Mouse (Mus musculus) midbrain, embryonic 13.5 days (tissue): ENCODE measurements at regions not wholly inside any gene's neighbourhood (a gene's known extent, or its start where the extent isn't known, plus 50 kb on each side); places are given as distances from the start of the nearest gene placed in this dataset.

Experiments used
- ATAC-seq: fragments of 200-750 bp; cut with Nextera tagmentation; 2 replicates; pipeline ENCODE4 v1.8.0; 2017; ENCODE audit warnings: mild to moderate bottlenecking, moderate TSS enrichment, moderate library complexity
- H3K27ac ChIP-seq: fragments of 300-500 bp; sonication (generic); 2 replicates; pipeline ENCODE4 v1.5.1; 2015; ENCODE audit warnings: inconsistent platforms, mild to moderate bottlenecking, moderate library complexity
- H3K27me3 ChIP-seq: fragments of 300-500 bp; sonication (generic); 2 replicates; pipeline ENCODE4 v1.6.1; 2015; ENCODE audit warnings: mild to moderate bottlenecking, inconsistent platforms
- H3K36me3 ChIP-seq: fragments of 300-500 bp; sonication (generic); 2 replicates; pipeline ENCODE4 v1.6.1; 2015; ENCODE audit warnings: mild to moderate bottlenecking, inconsistent platforms
- H3K4me1 ChIP-seq: fragments of 300-500 bp; sonication (generic); replicated peaks from 2 replicates; pipeline ENCODE4 v1.6.1; 2015; ENCODE audit warnings: inconsistent platforms
- H3K4me2 ChIP-seq: fragments of 300-500 bp; sonication (generic); replicated peaks from 2 replicates; pipeline ENCODE4 v1.6.1; 2015; ENCODE audit warnings: moderate library complexity, mild to moderate bottlenecking, inconsistent platforms
- H3K4me3 ChIP-seq: fragments of 300-500 bp; sonication (generic); replicated peaks from 2 replicates; pipeline ENCODE4 v1.5.1; 2015; ENCODE audit warnings: mild to moderate bottlenecking, inconsistent platforms
- H3K9ac ChIP-seq: fragments of 300-500 bp; sonication (generic); replicated peaks from 2 replicates; pipeline ENCODE4 v1.6.1; 2015; ENCODE audit warnings: mild to moderate bottlenecking, inconsistent platforms
- H3K9me3 ChIP-seq: fragments of 300-500 bp; sonication (generic); 2 replicates; pipeline ENCODE4 v1.6.1; 2016; ENCODE audit warnings: mild to moderate bottlenecking, inconsistent platforms
- WGBS: fragments of 180-500 bp; shearing (Covaris S2); methylation state at CpG from one replicate; pipeline ENCODE4 v1.1.7; 2015; 5-methylcytosine and 5-hydroxymethylcytosine counted together

GRCm38 (mm10) chr11:24726331-24726730 is 648.5 kb downstream of the Bcl11a start:
- H3K27me3 ChIP-seq = no peaks in the 10 kb centered on the region
- no peak overlapping the region for H3K4me3 ChIP-seq
- H3K9ac ChIP-seq = no peak overlapping the region
- H3K4me1 ChIP-seq = peaks cover 4% of the 10 kb centered on the region
- H3K36me3 ChIP-seq = no peaks in the 10 kb centered on the region
- H3K9me3 ChIP-seq = no peaks in the 10 kb centered on the region
- WGBS = 29% methylated on average over 3 of the region's 3 CpGs
- no peak overlapping the region for H3K4me2 ChIP-seq
- no peak overlapping the region for H3K27ac ChIP-seq
- no peak for ATAC-seq

DNA sequence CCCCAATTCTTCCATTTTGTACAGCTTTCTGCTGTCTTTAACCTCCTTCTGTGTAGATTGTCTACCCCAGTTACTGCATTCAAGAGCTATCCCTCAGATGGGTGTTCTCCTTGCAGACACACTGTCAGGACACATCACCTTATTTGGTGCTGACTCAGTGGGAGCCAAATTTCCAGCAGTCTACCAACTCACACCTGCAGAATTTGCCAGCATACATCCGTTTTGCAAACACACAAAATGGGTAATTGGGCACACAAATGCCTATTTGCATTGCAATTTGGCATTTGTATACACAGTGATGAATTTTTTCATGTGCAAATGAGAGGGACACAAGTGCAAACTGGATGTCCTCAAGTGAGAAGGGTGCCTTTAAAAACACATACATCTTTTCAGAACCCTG is 649.5 kb downstream of the Bcl11a start:
- Histone ChIP-seq H3K36me3 (no peaks in the 10 kb centered on the region), H3K9me3 (no peaks in the 10 kb centered on the region), H3K4me3 (no peak overlapping the region), H3K4me1 (peaks cover 6% of the 10 kb centered on the region), H3K9ac (no peak overlapping the region), H3K27me3 (no peaks in the 10 kb centered on the region), H3K4me2 (no peak overlapping the region), H3K27ac (no peak overlapping the region)
- WGBS = 38% methylated on average over 1 of the region's 1 CpGs
- no peak for ATAC-seq

DNA sequence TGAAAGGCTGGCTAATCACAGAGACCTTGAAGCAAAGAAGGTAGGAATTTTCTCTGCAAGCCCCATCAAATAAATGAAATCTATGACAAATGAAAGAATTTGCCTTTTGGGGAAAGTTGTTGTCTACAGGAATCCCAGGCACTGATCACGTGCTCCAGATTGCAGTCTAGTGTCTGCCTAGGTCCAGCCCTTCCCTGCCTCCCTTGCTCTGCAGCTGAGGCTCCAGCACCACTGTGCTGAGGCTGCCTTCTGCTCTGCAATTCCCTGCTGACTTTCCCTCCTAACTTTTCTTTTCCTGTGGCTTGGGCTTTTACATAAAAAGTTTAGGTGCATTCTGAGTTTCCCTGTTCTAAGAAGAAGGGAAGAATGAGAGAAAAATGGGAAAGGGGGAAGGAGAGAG is 653.6 kb downstream of the Bcl11a start:
- H3K4me1 ChIP-seq = peaks cover 6% of the 10 kb centered on the region
- no peak overlapping the region for H3K9ac ChIP-seq
- ATAC-seq = no peak
- no peak overlapping the region for H3K4me2 ChIP-seq
- no peaks in the 10 kb centered on the region for H3K27me3 ChIP-seq
- H3K36me3 ChIP-seq = no peaks in the 10 kb centered on the region
- no peaks in the 10 kb centered on the region for H3K9me3 ChIP-seq
- 0% methylated on average over 1 of the region's 1 CpGs for WGBS
- no peak overlapping the region for H3K27ac ChIP-seq
- no peak overlapping the region for H3K4me3 ChIP-seq

DNA sequence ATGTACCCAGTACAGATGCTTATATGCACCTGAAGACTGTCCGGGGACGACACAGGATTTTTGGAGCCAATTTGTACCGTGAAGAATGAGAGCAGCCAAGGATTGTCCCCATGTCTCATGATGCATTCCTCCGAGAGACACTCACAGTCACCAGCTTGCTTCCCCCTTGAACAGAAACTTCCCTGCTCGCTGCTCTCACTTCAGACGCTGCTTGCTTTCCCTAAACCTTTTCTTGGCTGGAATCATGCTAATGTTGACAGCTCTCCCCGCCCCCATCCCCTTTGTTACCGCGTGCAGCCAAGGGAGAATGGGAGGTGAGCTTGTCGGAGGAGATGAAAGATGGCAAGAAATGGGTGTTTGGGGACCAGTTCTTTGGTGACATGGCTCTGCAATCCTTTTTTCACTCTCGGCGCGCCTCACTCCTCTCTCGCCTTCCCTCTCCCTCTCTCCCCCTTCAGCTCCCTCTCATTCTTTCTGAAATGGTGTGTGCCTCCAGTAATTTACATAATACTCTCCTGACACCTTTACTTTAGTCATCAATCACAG is 661.9 kb downstream of the Bcl11a start:
- Histone ChIP-seq H3K4me1 (peaks cover 29% of the 10 kb centered on the region), H3K4me3 (peak overlapping the region; percentile 35), H3K9ac (peak overlapping the region; percentile 58), H3K36me3 (no peaks in the 10 kb centered on the region), H3K27me3 (no peaks in the 10 kb centered on the region), H3K4me2 (peak overlapping the region; percentile 61), H3K27ac (peak overlapping the region; percentile 83), H3K9me3 (no peaks in the 10 kb centered on the region)
- ATAC-seq = peak; percentile 84
- 2% methylated on average over 14 of the region's 14 CpGs for WGBS

- WGBS = 23% methylated on average over 2 of the region's 2 CpGs
- Histone ChIP-seq H3K27me3 (no peaks in the 10 kb centered on the region), H3K36me3 (no peaks in the 10 kb centered on the region), H3K4me3 (no peak overlapping the region), H3K9ac (no peak overlapping the region), H3K4me1 (peaks cover 29% of the 10 kb centered on the region), H3K27ac (peak overlapping the region; percentile 83), H3K4me2 (no peak overlapping the region), H3K9me3 (no peaks in the 10 kb centered on the region)
- ATAC-seq = peak; percentile 37; the same call in 1 of the 2 replicates
Measured at GRCm38 (mm10) chr11:24740466-24740865, 662.6 kb downstream of the Bcl11a start.

GRCm38 (mm10) chr11:24742561-24742960 is 664.7 kb downstream of the Bcl11a start:
- WGBS = 29% methylated on average over 8 of the region's 8 CpGs
- ATAC-seq = peak; percentile 24; the same call in 1 of the 2 replicates
- Histone ChIP-seq H3K9ac (peak overlapping the region; percentile 37; the same call in 1 of the 2 replicates), H3K36me3 (no peaks in the 10 kb centered on the region), H3K27ac (0 out of 2 replicates have a peak overlapping the region, but pooled peaks have one; percentile 32), H3K4me1 (peaks cover 29% of the 10 kb centered on the region), H3K4me2 (no peak overlapping the region; the same call in 1 of the 2 replicates), H3K27me3 (no peaks in the 10 kb centered on the region), H3K4me3 (no peak overlapping the region), H3K9me3 (no peaks in the 10 kb centered on the region)

- Histone ChIP-seq H3K9ac (no peak overlapping the region), H3K9me3 (no peaks in the 10 kb centered on the region), H3K27ac (peak overlapping the region; percentile 44; the same call in 1 of the 2 replicates), H3K4me1 (peaks cover 29% of the 10 kb centered on the region), H3K4me2 (no peak overlapping the region), H3K27me3 (no peaks in the 10 kb centered on the region), H3K36me3 (no peaks in the 10 kb centered on the region), H3K4me3 (no peak overlapping the region)
- 50% methylated on average over 1 of the region's 1 CpGs for WGBS
- no peak for ATAC-seq
Measured at GRCm38 (mm10) chr11:24743439-24743838, 665.6 kb downstream of the Bcl11a start.

- WGBS = 75% methylated on average over 4 of the region's 4 CpGs
- no peak overlapping the region for H3K27ac ChIP-seq
- H3K4me2 ChIP-seq = no peak overlapping the region
- ATAC-seq = no peak
- H3K36me3 ChIP-seq = no peaks in the 10 kb centered on the region
- peaks cover 12% of the 10 kb centered on the region for H3K4me1 ChIP-seq
- H3K27me3 ChIP-seq = no peaks in the 10 kb centered on the region
- no peak overlapping the region for H3K4me3 ChIP-seq
- H3K9me3 ChIP-seq = no peaks in the 10 kb centered on the region
- no peak overlapping the region for H3K9ac ChIP-seq
Measured at GRCm38 (mm10) chr11:24745841-24746240, 668.0 kb downstream of the Bcl11a start.

GRCm38 (mm10) chr11:24750144-24750779 is 672.4 kb downstream of the Bcl11a start:
- H3K9me3 ChIP-seq = no peaks in the 10 kb centered on the region
- H3K27me3 ChIP-seq = no peaks in the 10 kb centered on the region
- no peak for ATAC-seq
- H3K27ac ChIP-seq = no peak overlapping the region
- WGBS = 75% methylated on average over 7 of the region's 7 CpGs
- H3K9ac ChIP-seq = no peak overlapping the region
- no peaks in the 10 kb centered on the region for H3K36me3 ChIP-seq
- H3K4me1 ChIP-seq = no peaks in the 10 kb centered on the region
- no peak overlapping the region for H3K4me3 ChIP-seq
- no peak overlapping the region for H3K4me2 ChIP-seq

GRCm38 (mm10) chr11:24758130-24758529 is 680.3 kb downstream of the Bcl11a start:
- ATAC-seq = no peak
- H3K9ac ChIP-seq = no peak overlapping the region
- H3K4me2 ChIP-seq = no peak overlapping the region
- no peaks in the 10 kb centered on the region for H3K9me3 ChIP-seq
- no peak overlapping the region for H3K4me3 ChIP-seq
- H3K27me3 ChIP-seq = no peaks in the 10 kb centered on the region
- H3K36me3 ChIP-seq = no peaks in the 10 kb centered on the region
- no peaks in the 10 kb centered on the region for H3K4me1 ChIP-seq
- H3K27ac ChIP-seq = no peak overlapping the region

- ATAC-seq = no peak
Measured at GRCm38 (mm10) chr11:24783470-24783869, 705.6 kb downstream of the Bcl11a start.

GRCm38 (mm10) chr11:24789120-24789519 is 711.3 kb downstream of the Bcl11a start:
- no peak overlapping the region for H3K9ac ChIP-seq
- H3K27me3 ChIP-seq = no peaks in the 10 kb centered on the region
- H3K36me3 ChIP-seq = no peaks in the 10 kb centered on the region
- no peak overlapping the region for H3K4me2 ChIP-seq
- H3K4me3 ChIP-seq = no peak overlapping the region
- WGBS = 83% methylated on average over 2 of the region's 2 CpGs
- no peak overlapping the region for H3K27ac ChIP-seq
- H3K9me3 ChIP-seq = no peaks in the 10 kb centered on the region
- no peaks in the 10 kb centered on the region for H3K4me1 ChIP-seq
- ATAC-seq = no peak

More at GRCm38 (mm10) chr11:24783470-24783869, 705.6 kb downstream of the Bcl11a start:
- Histone ChIP-seq H3K9ac (no peak overlapping the region), H3K27me3 (no peaks in the 10 kb centered on the region), H3K9me3 (no peaks in the 10 kb centered on the region), H3K36me3 (no peaks in the 10 kb centered on the region), H3K4me2 (no peak overlapping the region), H3K4me1 (no peaks in the 10 kb centered on the region), H3K27ac (no peak overlapping the region), H3K4me3 (no peak overlapping the region)
- WGBS = 84% methylated on average over 7 of the region's 7 CpGs
